Mouse (Mus musculus) central nervous system, embryonic 14 days (tissue): ENCODE results near the gene Suco. TPM values are rescaled to one million over a fixed set of nuclear protein-coding genes. Genes with fewer than 3 reads are reported as not detected.

Source experiments
- polyA plus RNA-seq: library from polyadenylated mRNA; depleted of rRNA; stranded (reverse); fragments of >200 nt; gene quantifications from 2 replicates; pipeline ENCODE4 v1.2.3, GENCODE M21; 2012; rRNA removed

The Suco gene
- 28.1 and 29.5 TPM in 2 replicates for polyA plus RNA-seq

DNA sequence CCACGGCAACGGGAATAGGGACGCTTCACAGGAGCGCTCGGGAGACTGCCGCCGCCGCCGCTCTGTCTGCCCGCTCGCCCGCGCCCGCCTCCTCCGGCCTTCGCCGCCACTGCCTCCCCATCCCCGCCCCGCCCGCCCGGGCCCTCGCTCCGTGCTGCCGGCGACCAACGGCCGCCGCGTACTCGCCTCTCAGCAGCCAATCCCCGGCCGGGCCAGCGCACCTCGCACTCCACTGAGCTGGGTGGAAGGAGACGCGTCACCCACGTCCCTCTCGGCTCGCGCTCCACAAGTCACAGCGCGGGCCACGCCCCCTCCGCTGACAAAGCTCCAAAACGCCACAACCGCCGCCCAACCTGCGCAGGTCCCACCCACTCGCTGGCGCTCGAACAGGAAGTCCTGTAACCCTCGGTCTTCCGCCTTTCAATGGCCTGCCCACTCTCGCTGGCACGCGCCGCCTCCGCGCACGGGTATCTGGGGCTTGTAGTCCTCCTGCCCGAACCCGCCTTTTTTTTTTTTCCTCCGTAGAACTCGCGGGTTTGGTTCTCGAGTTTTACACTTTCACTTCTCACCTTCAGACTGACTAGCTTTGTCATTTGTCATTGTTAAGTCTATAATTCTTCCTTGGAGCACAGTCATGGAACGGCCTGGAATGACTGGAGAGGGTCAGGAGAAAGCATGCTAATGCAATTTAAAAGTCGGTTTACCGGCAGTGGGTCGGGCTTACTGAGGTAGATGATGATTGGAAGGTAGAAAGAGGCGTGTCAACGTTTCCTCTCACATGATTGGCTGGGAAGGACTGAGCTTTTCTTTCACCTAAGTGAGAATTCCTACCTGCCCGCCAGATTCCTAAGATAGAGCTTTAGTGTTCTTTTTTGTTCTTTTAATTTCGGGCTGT is at the start of gene Suco:
Suco (minus strand) TSS at position 130 of the 895 bp plus-strand sequence.

DNA sequence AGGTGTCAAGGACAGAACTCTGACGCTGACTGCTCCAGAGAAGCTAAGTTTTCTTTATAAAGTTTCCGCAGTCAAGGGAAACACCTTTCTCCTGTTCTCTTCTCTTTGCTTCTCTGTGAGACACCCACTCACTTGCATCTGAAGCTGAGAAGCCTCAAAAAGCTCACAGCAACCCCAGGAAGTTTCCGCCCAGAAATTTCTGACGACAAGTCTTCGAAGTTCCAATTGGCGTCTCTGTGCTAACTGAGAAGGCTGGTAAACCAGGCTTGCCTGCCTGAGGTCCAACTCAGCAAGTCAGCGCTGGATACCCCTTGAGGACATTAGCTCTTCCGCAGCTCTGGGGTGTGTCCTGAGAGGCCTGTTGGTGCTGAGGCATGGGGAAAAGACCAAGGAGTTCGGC is 88.1 kb downstream of the Suco start, which contains the start of gene Fasl:
Fasl (minus strand) TSS at position 157 of the 400 bp plus-strand sequence.

Other genes with a start within 250 kb of the Suco start
- 0.43 and 0.59 TPM in 2 replicates for gene Fasl, start 88.2 kb downstream of the Suco start, polyA plus RNA-seq
- 24.2 and 26.5 TPM in 2 replicates for gene Pigc, start 92.5 kb upstream of the Suco start, polyA plus RNA-seq
- not detected in 2 replicates for gene 4930558K02Rik, start 103.0 kb upstream of the Suco start, polyA plus RNA-seq